Mouse (Mus musculus) CH12.LX (cell line): ENCODE data around the gene Cx3cr1. TPM values are rescaled to one million over a fixed set of nuclear protein-coding genes. Genes with fewer than 3 reads are reported as not detected.

ENCODE experiments used
- DNase-seq: peaks from one replicate; pipeline ENCODE4 v3.0.0-alpha.2; 2013; ENCODE audit errors: extremely low read depth
- H3K27ac ChIP-seq: 2 replicates; pipeline ENCODE4 v1.5.1; 2012; ENCODE audit warnings: low read depth, mild to moderate bottlenecking, control low read depth, moderate library complexity; ENCODE audit not compliant: insufficient read depth
- H3K27me3 ChIP-seq: replicated peaks from 2 replicates; pipeline ENCODE3; 2012; ENCODE audit warnings: inconsistent platforms
- H3K36me3 ChIP-seq, 2 experiments: replicated peaks in 1 of 2; 2 replicates each; pipeline versions ENCODE3 to v1.6.1; 2012; ENCODE audit warnings: inconsistent platforms in 1 of 2, low read length in 1 of 2, mild to moderate bottlenecking in 1 of 2, mixed read lengths in 1 of 2, moderate library complexity in 1 of 2; ENCODE audit not compliant: control insufficient read depth in 1 of 2, insufficient read depth in 1 of 2
- H3K4me1 ChIP-seq, 2 experiments: 2 replicates each; pipeline ENCODE4 v1.6.1; 2012; ENCODE audit warnings: inconsistent platforms in 1 of 2, moderate library complexity in 1 of 2; ENCODE audit not compliant: insufficient read depth in 2 of 2, control insufficient read depth in 1 of 2
- H3K4me2 ChIP-seq: 2 replicates; pipeline ENCODE4 v1.6.1; 2012; ENCODE audit warnings: low read depth, mild to moderate bottlenecking, control low read depth; ENCODE audit not compliant: poor library complexity, insufficient read depth, severe bottlenecking
- H3K4me3 ChIP-seq, 3 experiments: fragments of 150-350 bp in 1 of 3; sonication (generic) in 1 of 3; replicated peaks in 1 of 3; 2 replicates each; pipeline versions ENCODE3 to v1.5.1; 2011 to 2012; ENCODE audit warnings: low read depth in 2 of 3, low read length in 2 of 3, mild to moderate bottlenecking in 2 of 3, moderate library complexity in 2 of 3, control low read depth in 1 of 3, improper control_type of control experiment in 1 of 3, inconsistent platforms in 1 of 3, mixed read lengths in 1 of 3; ENCODE audit not compliant: poor library complexity in 1 of 3
- H3K79me2 ChIP-seq: replicated peaks from 2 replicates; pipeline ENCODE4 v1.6.1; 2012; ENCODE audit warnings: mild to moderate bottlenecking, moderate library complexity; ENCODE audit not compliant: control insufficient read depth, poor library complexity, insufficient read depth, severe bottlenecking; ENCODE audit errors: extremely low read depth
- H3K9ac ChIP-seq: 2 replicates; pipeline ENCODE4 v1.6.1; 2012; ENCODE audit warnings: low read depth, mild to moderate bottlenecking, control low read depth, moderate library complexity; ENCODE audit not compliant: insufficient read depth
- H3K9me3 ChIP-seq: replicated peaks from 2 replicates; pipeline ENCODE3; 2012; ENCODE audit warnings: low read length, inconsistent platforms, mixed read lengths
- CHD1 ChIP-seq: IDR thresholded peaks from 2 replicates; pipeline ENCODE4 v1.6.1; 2012; ENCODE audit warnings: low read depth, low read length, improper control_type of control experiment, inconsistent platforms
- CTCF ChIP-seq, 2 experiments: IDR thresholded peaks in 1 of 2; conservative IDR thresholded peaks in 1 of 2; 2 replicates each; pipeline ENCODE4 v1.5.1; 2011 to 2012; ENCODE audit warnings: low read depth in 2 of 2, low read length in 2 of 2, improper control_type of control experiment in 1 of 2, inconsistent platforms in 1 of 2, mild to moderate bottlenecking in 1 of 2, moderate library complexity in 1 of 2
- ELF1 ChIP-seq: IDR thresholded peaks from 2 replicates; pipeline ENCODE4 v1.6.1; 2014; ENCODE audit warnings: low read depth, mild to moderate bottlenecking, inconsistent platforms, low read length, improper control_type of control experiment
- EP300 ChIP-seq: IDR thresholded peaks from 2 replicates; pipeline ENCODE4 v1.6.1; 2011; ENCODE audit warnings: low read length, improper control_type of control experiment
- GABPA ChIP-seq: IDR thresholded peaks from 2 replicates; pipeline ENCODE4 v1.6.1; 2012; ENCODE audit warnings: low read depth, low read length, improper control_type of control experiment, inconsistent platforms; ENCODE audit not compliant: insufficient replicate concordance
- HCFC1 ChIP-seq: IDR thresholded peaks from 2 replicates; pipeline ENCODE4 v1.6.1; 2012; ENCODE audit warnings: low read depth, mild to moderate bottlenecking, inconsistent platforms, low read length, improper control_type of control experiment
- JUN ChIP-seq: IDR thresholded peaks from 2 replicates; pipeline ENCODE4 v1.6.1; 2011; ENCODE audit warnings: low read depth, mild to moderate bottlenecking, low read length, improper control_type of control experiment, moderate library complexity; ENCODE audit not compliant: insufficient read depth
- KAT2A ChIP-seq: IDR thresholded peaks from 2 replicates; pipeline ENCODE4 v1.6.1; 2012; ENCODE audit warnings: low read length, improper control_type of control experiment, inconsistent platforms; ENCODE audit not compliant: insufficient replicate concordance
- MAX ChIP-seq: IDR thresholded peaks from 2 replicates; pipeline ENCODE4 v1.6.1; 2011; ENCODE audit warnings: low read length, improper control_type of control experiment
- MXI1 ChIP-seq: IDR thresholded peaks from 2 replicates; pipeline ENCODE4 v1.6.1; 2011; ENCODE audit warnings: mild to moderate bottlenecking, low read depth, low read length, improper control_type of control experiment
- PAX5 ChIP-seq: IDR thresholded peaks from 2 replicates; pipeline ENCODE4 v1.6.1; 2012; ENCODE audit warnings: low read length, inconsistent platforms, mixed read lengths
- POLR2AphosphoS2 ChIP-seq: IDR thresholded peaks from 2 replicates; pipeline ENCODE4 v1.6.1; 2011; ENCODE audit warnings: low read depth, low read length, improper control_type of control experiment
- RAD21 ChIP-seq: IDR thresholded peaks from 2 replicates; pipeline ENCODE4 v1.6.1; 2011; ENCODE audit warnings: low read depth, mild to moderate bottlenecking, low read length, improper control_type of control experiment, moderate library complexity
- RCOR1 ChIP-seq: conservative IDR thresholded peaks from 2 replicates; pipeline ENCODE4 v1.6.1; 2012; ENCODE audit warnings: low read depth, mild to moderate bottlenecking, inconsistent platforms, low read length, improper control_type of control experiment
- SIN3A ChIP-seq: IDR thresholded peaks from 2 replicates; pipeline ENCODE4 v1.6.1; 2012; ENCODE audit warnings: low read length, improper control_type of control experiment, inconsistent platforms
- ZKSCAN1 ChIP-seq: IDR thresholded peaks from 2 replicates; pipeline ENCODE4 v1.6.1; 2012; ENCODE audit warnings: low read depth, inconsistent platforms, low read length, improper control_type of control experiment, borderline replicate concordance
- ZMIZ1 ChIP-seq: IDR thresholded peaks from 2 replicates; pipeline ENCODE4 v1.6.1; 2012; ENCODE audit warnings: low read depth, mild to moderate bottlenecking, inconsistent platforms, low read length, improper control_type of control experiment
- dilution Hi-C: fragments of 300-500 bp; cut with MboI; formaldehyde crosslinking; loops from 2 replicates; pipeline ENCODE4 v1.14.3; 2020; ENCODE audit warnings: low sequenced_read_pairs; ENCODE audit not compliant: extremely low pct_unique_long_range_greater_than_20kb, extremely low pct_ligation_motif_present
- in situ Hi-C: fragments of 300-500 bp; cut with MboI; formaldehyde crosslinking; loops from 3 replicates; pipeline ENCODE4 v1.14.3; 2019; ENCODE audit warnings: low sequenced_read_pairs, low pct_ligation_motif_present, low pct_unique_long_range_greater_than_20kb, mixed read lengths
- polyA plus RNA-seq: library from polyadenylated mRNA; unstranded; fragments of >175 nt; gene quantifications from 2 replicates; pipeline ENCODE4 v1.2.1, GENCODE M21; 2012; ENCODE audit warnings: low read depth; ENCODE audit not compliant: insufficient read length
- total RNA-seq, 2 experiments: library from RNA; depleted of rRNA; stranded (reverse); fragments of 300-350 nt in 1 of 2; fragments of >200 nt in 1 of 2; gene quantifications; 2 replicates each; pipeline ENCODE4 v1.2.3; 2012 to 2014

The Cx3cr1 gene
- total and polyA plus RNA-seq, 3 experiments: 0.06 TPM; not detected in 2

- no peaks in the 10 kb centered on the region for H3K36me3 ChIP-seq
- dilution Hi-C loops (no loop called here), in situ Hi-C loops (no loop called here)
- H3K79me2 ChIP-seq: no peaks in the 10 kb centered on the region
- no peak overlapping the region for H3K27ac ChIP-seq
- H3K4me1 ChIP-seq: peaks cover 8 to 18% of the 10 kb centered on the region in 2 experiments
- H3K27me3 ChIP-seq: peaks cover 5% of the 10 kb centered on the region
- H3K9me3 ChIP-seq: no peaks in the 10 kb centered on the region
- no peak for DNase-seq
- no peak overlapping the region for H3K4me3 ChIP-seq
- H3K9ac ChIP-seq: no peak overlapping the region
- TF ChIP-seq MXI1: no peak
- no peak for TF ChIP-seq MAX
- H3K4me2 ChIP-seq: no peak overlapping the region
Measured at GRCm38 (mm10) chr9:119962216-119962615, 107.5 kb downstream of the Cx3cr1 start.

GRCm38 (mm10) chr9:119958835-119959234, 110.8 kb downstream of the Cx3cr1 start:
- Histone ChIP-seq H3K36me3 (no peaks in the 10 kb centered on the region), H3K79me2 (no peaks in the 10 kb centered on the region), H3K9me3 (no peaks in the 10 kb centered on the region), H3K9ac (no peak overlapping the region), H3K4me1 (peaks cover 8 to 18% of the 10 kb centered on the region in 2 experiments), H3K4me3 (no peak overlapping the region), H3K27ac (no peak overlapping the region), H3K27me3 (peaks cover 5% of the 10 kb centered on the region), H3K4me2 (no peak overlapping the region)
- DNase-seq: no peak
- in situ Hi-C loops (no loop called here), dilution Hi-C loops (no loop called here)
- TF ChIP-seq KAT2A (no peak), EP300 (no peak), POLR2AphosphoS2 (no peak), RCOR1 (no peak), ZKSCAN1 (no peak), HCFC1 (no peak), MXI1 (no peak), CHD1 (no peak), PAX5 (no peak)

GRCm38 (mm10) chr9:119951388-119951787, 118.3 kb downstream of the Cx3cr1 start:
- H3K79me2 ChIP-seq: no peaks in the 10 kb centered on the region
- no peak overlapping the region for H3K4me3 ChIP-seq
- no peak overlapping the region for H3K9ac ChIP-seq
- in situ Hi-C loops (no loop called here), dilution Hi-C loops (no loop called here)
- H3K4me1 ChIP-seq: peaks cover 5 to 32% of the 10 kb centered on the region in 2 experiments
- DNase-seq: no peak
- no peak for TF ChIP-seq GABPA
- TF ChIP-seq RAD21: no peak
- no peak for TF ChIP-seq POLR2AphosphoS2
- TF ChIP-seq MAX: no peak
- TF ChIP-seq JUN: no peak
- TF ChIP-seq SIN3A: no peak
- TF ChIP-seq ELF1: no peak
- TF ChIP-seq ZMIZ1: no peak
- no peak for TF ChIP-seq CTCF (conservative IDR thresholded peaks at IDR 0.05 in 1 of 2, IDR thresholded peaks at IDR 0.05 in 1 of 2; ENCODE audit: low read depth in 2 of 2, low read length in 2 of 2)
- H3K36me3 ChIP-seq: no peaks in the 10 kb centered on the region
- no peaks in the 10 kb centered on the region for H3K9me3 ChIP-seq
- H3K4me2 ChIP-seq: no peak overlapping the region
- no peak overlapping the region for H3K27ac ChIP-seq
- no peaks in the 10 kb centered on the region for H3K27me3 ChIP-seq
